Mouse (Mus musculus) liver, adult 2 months (tissue): ENCODE results near the gene Hc. TPM values are rescaled to one million over a fixed set of nuclear protein-coding genes. Genes with fewer than 3 reads are reported as not detected.

ENCODE experiments used
- DNase-seq: peaks from one replicate; pipeline ENCODE4 v3.0.0-alpha.2; 2011; ENCODE audit warnings: low read depth, low spot score; ENCODE audit errors: extremely low read depth
- H3K27ac ChIP-seq: fragments of 200-500 bp; replicated peaks from 2 replicates; pipeline ENCODE4 v1.5.1; 2012; ENCODE audit warnings: low read depth, mild to moderate bottlenecking, control low read depth, inconsistent platforms, low read length; ENCODE audit not compliant: insufficient read depth
- H3K27me3 ChIP-seq: fragments of 200-500 bp; 2 replicates; pipeline ENCODE4 v1.6.1; 2012; ENCODE audit warnings: mild to moderate bottlenecking, moderate library complexity, low read length, inconsistent platforms; ENCODE audit not compliant: control insufficient read depth, insufficient read depth
- H3K36me3 ChIP-seq: fragments of 200-500 bp; 2 replicates; pipeline ENCODE4 v1.6.1; 2012; ENCODE audit warnings: low read length, inconsistent platforms; ENCODE audit not compliant: control insufficient read depth, insufficient read depth
- H3K4me1 ChIP-seq: fragments of 200-500 bp; 2 replicates; pipeline ENCODE4 v1.6.1; 2011; ENCODE audit warnings: low read length; ENCODE audit not compliant: control insufficient read depth, insufficient read depth
- H3K4me3 ChIP-seq: fragments of 200-500 bp; 2 replicates; pipeline ENCODE4 v1.5.1; 2011; ENCODE audit warnings: low read depth, mild to moderate bottlenecking, control low read depth, low read length, moderate library complexity; ENCODE audit not compliant: insufficient read depth
- H3K79me2 ChIP-seq: fragments of 200-500 bp; 2 replicates; pipeline ENCODE4 v1.6.1; 2012; ENCODE audit warnings: inconsistent platforms, mild to moderate bottlenecking, low read length, moderate library complexity; ENCODE audit not compliant: control insufficient read depth, insufficient read depth
- H3K9ac ChIP-seq: fragments of 200-500 bp; 2 replicates; pipeline ENCODE4 v1.6.1; 2012; ENCODE audit warnings: low read depth, mild to moderate bottlenecking, control low read depth, inconsistent platforms, low read length
- CTCF ChIP-seq: fragments of 200-500 bp; IDR thresholded peaks from 2 replicates; pipeline ENCODE4 v1.5.1; 2011; ENCODE audit warnings: low read depth, low read length, control low read depth
- POLR2A ChIP-seq: fragments of 200-500 bp; IDR thresholded peaks from 2 replicates; pipeline ENCODE4 v1.6.1; 2011; ENCODE audit warnings: low read length, control low read depth; ENCODE audit not compliant: insufficient read depth; ENCODE audit errors: extremely low read depth
- whole genome bisulfite sequencing: fragments of 180-500 bp; shearing (Covaris S2); methylation state at CpG from one replicate; pipeline ENCODE4 v1.1.7; 2018; 5-methylcytosine and 5-hydroxymethylcytosine counted together
- polyA plus RNA-seq: library from polyadenylated mRNA; depleted of rRNA; stranded (reverse); fragments of >200 nt; gene quantifications from 2 replicates; pipeline ENCODE4 v1.2.3, GENCODE M21; 2012
- total RNA-seq: library from RNA; depleted of rRNA; stranded (reverse); fragments of >200 nt; gene quantifications from 2 replicates; pipeline ENCODE4 v1.2.3, GENCODE M21; 2014

The Hc gene
- total and polyA plus RNA-seq, 2 experiments, result 139 to 594 TPM

DNA sequence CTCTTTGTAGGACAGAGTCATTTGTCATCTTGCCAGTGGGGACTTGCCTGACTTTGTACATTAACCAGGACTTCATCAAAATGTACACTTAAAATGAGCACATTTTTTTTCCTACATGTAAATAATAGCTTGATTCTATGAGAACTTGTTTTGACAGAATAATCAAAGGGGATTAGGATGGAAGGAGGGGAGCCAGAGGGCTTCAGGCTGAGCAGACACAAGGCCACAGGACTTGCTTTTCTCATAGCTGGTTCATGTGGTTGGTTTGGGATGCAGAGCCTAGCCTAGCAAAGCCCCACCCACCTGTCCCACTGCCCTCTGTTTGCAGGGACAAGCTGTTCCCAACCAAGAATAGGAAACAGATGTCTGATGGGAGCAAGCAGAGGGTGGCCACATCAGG lies 109.8 kb downstream of the Hc start:
- Histone ChIP-seq H3K27me3 (no peaks in the 10 kb centered on the region), H3K4me3 (no peak overlapping the region), H3K27ac (no peak overlapping the region), H3K36me3 (no peaks in the 10 kb centered on the region), H3K79me2 (no peaks in the 10 kb centered on the region), H3K9ac (no peak overlapping the region), H3K4me1 (no peaks in the 10 kb centered on the region)
- no peak for DNase-seq
- TF ChIP-seq POLR2A (no peak), CTCF (no peak)

- Histone ChIP-seq H3K36me3 (no peaks in the 10 kb centered on the region), H3K79me2 (no peaks in the 10 kb centered on the region), H3K4me3 (no peak overlapping the region), H3K27ac (no peak overlapping the region), H3K9ac (no peak overlapping the region), H3K27me3 (no peaks in the 10 kb centered on the region), H3K4me1 (no peaks in the 10 kb centered on the region)
- no peak for TF ChIP-seq POLR2A
- TF ChIP-seq CTCF, result no peak
- no peak for DNase-seq
- WGBS, result 34% methylated on average over 2 of the region's 2 CpGs
Measured at GRCm38 (mm10) chr2:34948622-34949021, 112.6 kb downstream of the Hc start.

DNA sequence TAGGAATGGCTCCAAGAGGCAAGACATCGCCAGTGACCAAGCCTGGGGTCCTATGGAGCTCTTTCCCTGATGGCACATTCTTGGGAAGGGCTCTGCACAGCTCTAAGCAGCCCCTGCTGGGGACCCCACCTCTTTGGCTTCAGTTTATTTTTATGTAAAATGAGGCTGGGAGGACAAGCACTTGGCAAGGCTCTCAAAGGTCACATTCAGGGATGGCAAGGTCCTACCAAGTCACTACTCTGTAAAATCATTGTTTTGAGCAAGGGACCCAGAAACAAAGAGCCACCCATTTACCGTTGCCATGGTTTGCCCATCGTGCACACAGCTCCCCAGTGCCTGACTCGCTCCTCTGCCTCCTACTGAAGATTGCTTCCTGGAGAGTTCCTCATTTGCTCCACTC lies 115.2 kb downstream of the Hc start:
- H3K27ac ChIP-seq, result no peak overlapping the region
- WGBS, result 82% methylated on average over 4 of the region's 4 CpGs
- TF ChIP-seq POLR2A (no peak), CTCF (no peak)
- H3K9ac ChIP-seq, result no peak overlapping the region
- no peak overlapping the region for H3K4me3 ChIP-seq
- no peaks in the 10 kb centered on the region for H3K27me3 ChIP-seq
- no peaks in the 10 kb centered on the region for H3K79me2 ChIP-seq
- H3K4me1 ChIP-seq, result no peaks in the 10 kb centered on the region
- DNase-seq, result no peak
- H3K36me3 ChIP-seq, result no peaks in the 10 kb centered on the region

GRCm38 (mm10) chr2:34945580-34945979 lies 115.7 kb downstream of the Hc start:
- Histone ChIP-seq H3K36me3 (no peaks in the 10 kb centered on the region), H3K27ac (no peak overlapping the region), H3K9ac (no peak overlapping the region), H3K4me1 (no peaks in the 10 kb centered on the region), H3K27me3 (no peaks in the 10 kb centered on the region), H3K4me3 (no peak overlapping the region), H3K79me2 (no peaks in the 10 kb centered on the region)
- no peak for TF ChIP-seq CTCF
- TF ChIP-seq POLR2A, result no peak
- no peak for DNase-seq
- WGBS, result 84% methylated on average over 4 of the region's 4 CpGs

- no peak for TF ChIP-seq CTCF
- TF ChIP-seq POLR2A, result no peak
Measured at GRCm38 (mm10) chr2:34944761-34945160, 116.5 kb downstream of the Hc start.

DNA sequence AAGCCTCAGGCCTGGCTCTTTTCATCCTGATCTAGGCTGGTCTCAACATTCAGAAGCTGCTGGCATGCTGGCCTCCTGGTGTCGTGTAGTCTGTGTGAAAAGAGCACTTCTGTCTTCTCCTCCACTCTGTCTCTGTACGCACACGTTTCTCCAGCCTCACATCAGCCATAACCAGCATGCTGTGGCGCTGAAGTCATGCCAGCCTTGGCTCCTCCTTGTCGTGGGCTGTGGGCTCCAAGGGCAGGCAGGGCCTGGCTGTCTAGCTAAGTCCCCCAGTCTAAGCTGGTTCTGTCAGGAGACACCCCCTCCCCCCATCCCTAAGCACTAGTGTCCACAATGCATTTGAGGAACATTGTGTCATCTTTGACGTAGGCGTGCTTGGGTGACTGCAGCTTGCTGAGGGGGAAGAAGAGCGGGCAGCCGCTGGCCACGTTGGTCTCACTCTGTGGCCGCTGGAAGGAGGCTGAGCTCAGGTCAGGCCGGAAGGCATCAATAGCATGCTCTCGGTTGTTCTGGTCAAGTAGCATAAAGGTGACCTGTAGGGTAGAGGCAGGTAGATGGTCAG lies 117.6 kb downstream of the Hc start:
- DNase-seq, result no peak
- Histone ChIP-seq H3K79me2 (no peaks in the 10 kb centered on the region), H3K4me3 (no peak overlapping the region), H3K9ac (no peak overlapping the region), H3K36me3 (no peaks in the 10 kb centered on the region), H3K27me3 (no peaks in the 10 kb centered on the region), H3K27ac (no peak overlapping the region), H3K4me1 (no peaks in the 10 kb centered on the region)
- 81% methylated on average over 13 of the region's 13 CpGs for WGBS
- TF ChIP-seq CTCF (no peak), POLR2A (no peak)

More at GRCm38 (mm10) chr2:34944761-34945160, 116.5 kb downstream of the Hc start:
- H3K4me3 ChIP-seq, result peak overlapping the region; percentile 40
- H3K79me2 ChIP-seq, result no peaks in the 10 kb centered on the region
- H3K27me3 ChIP-seq, result no peaks in the 10 kb centered on the region
- no peaks in the 10 kb centered on the region for H3K4me1 ChIP-seq
- 26% methylated on average over 8 of the region's 8 CpGs for WGBS
- peak; percentile 15 for DNase-seq
- no peaks in the 10 kb centered on the region for H3K36me3 ChIP-seq
- no peak overlapping the region for H3K9ac ChIP-seq
- no peak overlapping the region for H3K27ac ChIP-seq
